Mouse (Mus musculus): Measurements from ENCODE around the gene Sgsm2. TPM values are rescaled to one million over a fixed set of nuclear protein-coding genes. Genes with fewer than 3 reads are reported as not detected.

Gene Sgsm2
- polyA plus RNA-seq, 1 experiment from 2014 or later: 20.8 TPM

DNA sequence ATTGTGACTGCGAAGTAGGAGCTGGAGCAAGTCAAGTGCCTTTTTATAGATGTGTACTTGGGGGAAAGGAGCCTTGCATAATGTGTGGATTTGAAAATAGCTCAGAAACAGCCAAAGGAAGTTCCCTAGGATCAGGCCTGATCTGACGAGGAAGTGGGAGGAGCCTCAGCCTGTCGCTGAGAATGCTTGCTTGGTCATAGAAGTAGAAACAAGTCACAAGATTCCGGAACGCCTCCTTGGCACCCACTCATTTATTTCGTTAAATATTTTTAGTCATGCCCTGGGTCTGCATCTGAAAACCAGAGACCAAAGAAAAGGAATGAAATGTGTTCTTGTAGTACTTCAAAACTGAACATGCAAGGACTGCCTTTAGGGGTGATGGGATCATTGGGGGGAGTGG lies 57.9 kb downstream of the Sgsm2 start:
- no peak for ATAC-seq
- Histone ChIP-seq H3K27me3 (0 out of 2 replicates have a peak, but pooled peaks cover 3% of the 10 kb centered on the region), H3K4me1 (replicated peaks) (peaks cover 47% of the 10 kb centered on the region), H3K9ac (replicated peaks) (no peak overlapping the region), H3K4me3 (replicated peaks) (peak overlapping the region; percentile 58), H3K27ac (peak overlapping the region; percentile 90; the same call in 1 of the 2 replicates), H3K9me3 (no peaks in the 10 kb centered on the region), H3K4me2 (replicated peaks) (peak overlapping the region; percentile 79), H3K36me3 (peaks cover 43% of the 10 kb centered on the region)
- WGBS: 53% methylated on average over 6 of the region's 6 CpGs

- Histone ChIP-seq H3K4me2 (replicated peaks) (peak overlapping the region; percentile 79), H3K36me3 (peaks cover 39% of the 10 kb centered on the region), H3K27ac (peak overlapping the region; percentile 90), H3K27me3 (0 out of 2 replicates have a peak, but pooled peaks cover 3% of the 10 kb centered on the region), H3K4me3 (replicated peaks) (peak overlapping the region; percentile 58), H3K4me1 (replicated peaks) (peaks cover 52% of the 10 kb centered on the region), H3K9me3 (no peaks in the 10 kb centered on the region), H3K9ac (replicated peaks) (peak overlapping the region; percentile 65)
- ATAC-seq: peak; percentile 71
- WGBS: 0% methylated on average over 33 of the region's 35 CpGs
These were observed 58.4 kb downstream of the Sgsm2 start for GRCm38 (mm10) chr11:74838441-74838840.

DNA sequence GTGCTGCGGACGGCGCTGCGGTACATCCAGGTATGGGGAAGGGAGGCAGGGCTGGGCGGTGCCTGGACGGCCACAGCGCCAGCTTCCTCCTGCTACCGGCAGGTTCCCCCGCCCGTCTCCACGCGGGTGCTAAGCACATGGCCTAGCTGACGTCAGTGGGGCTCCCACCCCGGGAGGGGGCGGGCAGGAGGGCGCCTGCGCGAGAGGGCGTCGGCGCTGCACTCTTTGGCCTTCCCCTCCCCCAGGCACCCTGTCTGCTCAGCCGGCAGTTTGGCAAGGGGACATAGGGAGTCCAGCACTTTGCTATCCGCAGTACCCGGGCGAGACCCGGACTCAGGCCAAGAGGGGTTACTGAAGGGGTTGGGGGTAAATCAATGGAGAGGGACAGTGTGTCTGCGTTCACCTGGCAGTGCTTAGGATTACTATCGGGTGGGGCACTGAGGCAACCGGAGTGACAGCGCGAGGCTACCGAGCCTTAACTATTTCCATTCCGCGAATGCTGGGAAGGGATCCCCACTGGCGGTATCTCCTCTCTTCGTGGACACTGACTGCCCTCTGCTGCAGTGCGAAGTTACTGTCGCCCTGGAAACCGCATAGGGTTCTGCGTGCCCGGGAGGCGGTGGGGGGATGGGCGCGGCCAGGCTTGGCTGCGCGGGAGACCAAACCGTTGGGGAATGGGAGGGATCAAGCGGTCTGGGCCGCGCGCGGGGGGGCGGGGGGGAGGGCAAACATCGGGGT lies 59.0 kb downstream of the Sgsm2 start:
- peak; percentile 75 for ATAC-seq
- H3K4me1 ChIP-seq (replicated peaks): peaks cover 58% of the 10 kb centered on the region
- WGBS: under 1% methylated on average over 51 of the region's 54 CpGs

DNA sequence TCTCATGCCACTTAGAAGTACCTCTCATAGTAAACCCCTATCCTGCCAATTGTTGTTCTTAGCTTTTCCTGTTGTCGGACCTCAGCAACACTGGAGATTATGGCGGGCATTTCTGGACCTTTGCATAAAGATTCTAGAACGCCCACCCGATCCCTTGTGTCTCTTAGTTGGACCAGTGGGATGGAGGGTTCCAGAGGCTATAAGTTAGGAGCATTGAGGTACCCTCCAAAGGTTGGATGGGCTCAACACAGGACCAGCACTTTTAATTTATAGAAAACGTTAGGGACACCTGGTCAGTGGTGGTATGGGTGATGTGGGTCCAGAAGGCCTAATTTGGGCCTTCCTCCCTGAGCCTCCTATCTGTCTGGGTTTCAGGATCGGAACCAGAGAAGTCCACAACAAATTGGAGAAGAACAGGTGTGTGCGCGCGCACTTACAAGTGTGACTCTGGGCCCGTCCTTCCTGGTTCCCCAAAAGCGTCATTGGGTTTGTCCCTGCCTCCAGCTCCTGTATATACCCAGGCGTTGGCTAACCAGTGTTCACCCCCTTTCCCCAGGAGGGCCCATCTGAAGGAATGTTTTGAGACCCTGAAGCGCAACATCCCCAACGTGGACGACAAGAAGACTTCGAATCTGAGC lies 59.7 kb downstream of the Sgsm2 start:
- peak overlapping the region; percentile 65 for H3K9ac ChIP-seq (replicated peaks)
- H3K4me2 ChIP-seq (replicated peaks): peak overlapping the region; percentile 79
- ATAC-seq: peak; percentile 0; the same call in 1 of the 2 replicates
- 0 out of 2 replicates have a peak, but pooled peaks cover 3% of the 10 kb centered on the region for H3K27me3 ChIP-seq
- WGBS: 43% methylated on average over 16 of the region's 16 CpGs
- peak overlapping the region; percentile 58 for H3K4me3 ChIP-seq (replicated peaks)
- peaks cover 63% of the 10 kb centered on the region for H3K4me1 ChIP-seq (replicated peaks)
- H3K9me3 ChIP-seq: no peaks in the 10 kb centered on the region
- H3K36me3 ChIP-seq: peaks cover 26% of the 10 kb centered on the region
- H3K27ac ChIP-seq: peak overlapping the region; percentile 90

More for the DNA sequence above, 59.0 kb downstream of the Sgsm2 start:
- Histone ChIP-seq H3K27ac (peak overlapping the region; percentile 90), H3K4me3 (replicated peaks) (peak overlapping the region; percentile 58), H3K9me3 (no peaks in the 10 kb centered on the region), H3K4me2 (replicated peaks) (peak overlapping the region; percentile 79), H3K36me3 (peaks cover 33% of the 10 kb centered on the region), H3K27me3 (0 out of 2 replicates have a peak, but pooled peaks cover 3% of the 10 kb centered on the region), H3K9ac (replicated peaks) (peak overlapping the region; percentile 65)

- no peak overlapping the region for H3K4me2 ChIP-seq (replicated peaks)
- peaks cover 63% of the 10 kb centered on the region for H3K4me1 ChIP-seq (replicated peaks)
- no peak overlapping the region for H3K27ac ChIP-seq
- H3K36me3 ChIP-seq: peaks cover 21% of the 10 kb centered on the region
- H3K9ac ChIP-seq (replicated peaks): peak overlapping the region; percentile 65; the same call in 1 of the 2 replicates
- no peak for ATAC-seq
- H3K4me3 ChIP-seq (replicated peaks): no peak overlapping the region
- 0 out of 2 replicates have a peak, but pooled peaks cover 3% of the 10 kb centered on the region for H3K27me3 ChIP-seq
- 91% methylated on average over 22 of the region's 22 CpGs for WGBS
- H3K9me3 ChIP-seq: no peaks in the 10 kb centered on the region
These were observed 60.4 kb downstream of the Sgsm2 start for GRCm38 (mm10) chr11:74836225-74837055.

DNA sequence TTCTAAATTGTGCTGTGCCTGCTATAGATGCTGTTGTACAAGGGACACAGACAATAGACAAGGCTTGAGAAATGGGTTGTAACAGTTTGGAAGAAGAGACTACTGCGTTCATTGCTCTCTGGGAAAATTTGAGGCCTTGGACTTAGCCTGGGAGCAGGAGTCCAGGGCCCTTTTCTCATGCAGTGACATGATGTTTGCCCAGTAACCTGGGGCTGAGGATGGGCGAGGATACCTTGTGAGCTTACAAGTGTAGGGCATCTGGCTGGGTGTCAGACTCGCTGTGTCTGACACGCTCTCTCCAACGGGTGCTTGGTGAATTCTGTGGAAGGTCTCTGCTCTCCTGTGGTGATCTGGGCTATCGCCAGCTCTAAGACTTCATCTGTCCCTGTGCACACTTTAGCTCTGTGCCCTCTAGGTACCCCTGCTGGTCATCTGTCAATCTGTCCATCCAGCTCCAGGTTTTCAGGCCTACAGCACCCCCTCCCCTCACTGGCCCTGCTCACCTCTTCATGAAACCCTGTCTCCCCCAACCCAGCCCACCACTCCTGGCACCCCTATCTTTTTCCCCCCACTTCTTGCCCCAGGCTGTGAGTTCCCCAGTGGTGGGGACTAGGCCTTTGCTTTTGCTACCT lies 61.2 kb downstream of the Sgsm2 start:
- H3K4me2 ChIP-seq (replicated peaks): no peak overlapping the region
- H3K9me3 ChIP-seq: no peaks in the 10 kb centered on the region
- ATAC-seq: no peak
- H3K4me3 ChIP-seq (replicated peaks): no peak overlapping the region
- peaks cover 21% of the 10 kb centered on the region for H3K36me3 ChIP-seq
- no peak overlapping the region for H3K27ac ChIP-seq
- 0 out of 2 replicates have a peak, but pooled peaks cover 3% of the 10 kb centered on the region for H3K27me3 ChIP-seq
- WGBS: 84% methylated on average over 6 of the region's 6 CpGs
- H3K9ac ChIP-seq (replicated peaks): no peak overlapping the region
- peaks cover 63% of the 10 kb centered on the region for H3K4me1 ChIP-seq (replicated peaks)

- no peak overlapping the region for H3K27ac ChIP-seq
- peak overlapping the region; percentile 16; the same call in 1 of the 2 replicates for H3K9ac ChIP-seq (replicated peaks)
- 0 out of 2 replicates have a peak, but pooled peaks cover 3% of the 10 kb centered on the region for H3K27me3 ChIP-seq
- H3K36me3 ChIP-seq: peaks cover 15% of the 10 kb centered on the region; the same call in 1 of the 2 replicates
- H3K4me2 ChIP-seq (replicated peaks): peak overlapping the region; percentile 88; the same call in 1 of the 2 replicates
- ATAC-seq: no peak
- no peak overlapping the region for H3K4me3 ChIP-seq (replicated peaks)
- H3K4me1 ChIP-seq (replicated peaks): peaks cover 64% of the 10 kb centered on the region
- H3K9me3 ChIP-seq: no peaks in the 10 kb centered on the region
- 67% methylated on average over 5 of the region's 5 CpGs for WGBS
These were observed 62.1 kb downstream of the Sgsm2 start for GRCm38 (mm10) chr11:74834650-74835277.

- ATAC-seq: no peak
- WGBS: 80% methylated on average over 1 of the region's 1 CpGs
- peak overlapping the region; percentile 16; the same call in 1 of the 2 replicates for H3K9ac ChIP-seq (replicated peaks)
- H3K4me1 ChIP-seq (replicated peaks): peaks cover 66% of the 10 kb centered on the region
- H3K4me3 ChIP-seq (replicated peaks): no peak overlapping the region
- H3K9me3 ChIP-seq: no peaks in the 10 kb centered on the region
- H3K27me3 ChIP-seq: 0 out of 2 replicates have a peak, but pooled peaks cover 3% of the 10 kb centered on the region
- H3K27ac ChIP-seq: no peak overlapping the region
- H3K36me3 ChIP-seq: peaks cover 13% of the 10 kb centered on the region; the same call in 1 of the 2 replicates
- peak overlapping the region; percentile 88; the same call in 1 of the 2 replicates for H3K4me2 ChIP-seq (replicated peaks)
These were observed 62.6 kb downstream of the Sgsm2 start for GRCm38 (mm10) chr11:74834359-74834638.

- WGBS: 90% methylated on average over 8 of the region's 8 CpGs
- Histone ChIP-seq H3K9ac (replicated peaks) (peak overlapping the region; percentile 95), H3K4me1 (replicated peaks) (peaks cover 66% of the 10 kb centered on the region)
These were observed 63.1 kb downstream of the Sgsm2 start for GRCm38 (mm10) chr11:74833536-74834358.

DNA sequence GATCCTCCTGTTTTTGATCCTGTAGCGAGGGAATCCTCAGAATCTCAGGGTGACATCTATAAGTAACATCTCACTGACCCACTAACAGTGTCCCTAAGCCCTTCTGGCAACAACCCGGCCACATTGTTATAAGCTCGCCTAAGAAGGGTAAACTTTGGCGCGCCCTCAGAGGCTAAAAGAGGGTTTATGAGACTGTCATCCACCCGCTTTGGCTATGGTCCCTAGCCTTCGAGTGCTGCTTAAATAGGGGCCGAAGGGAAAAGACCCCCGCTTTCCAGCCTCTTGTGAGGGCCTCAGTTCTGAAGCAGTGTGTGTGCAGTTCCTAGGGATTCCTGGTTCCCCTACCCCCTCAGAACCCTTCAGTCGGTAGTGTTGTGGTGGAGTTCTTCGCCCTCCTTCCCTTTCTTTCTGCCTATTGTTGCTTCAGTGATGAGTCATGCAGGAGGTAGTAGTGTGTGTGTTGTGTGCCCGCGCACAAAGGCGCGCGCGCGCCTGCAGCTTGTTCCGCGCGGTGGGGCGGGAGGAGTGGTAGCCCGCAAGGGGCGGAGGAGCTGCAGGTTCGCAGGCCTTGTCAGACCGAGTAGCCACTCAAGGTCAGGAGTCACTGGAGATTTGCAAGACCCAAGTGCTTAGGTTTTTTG lies 64.2 kb downstream of the Sgsm2 start:
- no peak for ATAC-seq
- peak overlapping the region; percentile 88 for H3K4me2 ChIP-seq (replicated peaks)
- no peaks in the 10 kb centered on the region for H3K9me3 ChIP-seq
- 0 out of 2 replicates have a peak, but pooled peaks cover 3% of the 10 kb centered on the region for H3K27me3 ChIP-seq
- peaks cover 62% of the 10 kb centered on the region for H3K4me1 ChIP-seq (replicated peaks)
- H3K27ac ChIP-seq: peak overlapping the region; percentile 95
- WGBS: under 1% methylated on average over 26 of the region's 26 CpGs
- peaks cover 10% of the 10 kb centered on the region; the same call in 1 of the 2 replicates for H3K36me3 ChIP-seq
- H3K4me3 ChIP-seq (replicated peaks): peak overlapping the region; percentile 97
- H3K9ac ChIP-seq (replicated peaks): peak overlapping the region; percentile 95

More at GRCm38 (mm10) chr11:74833536-74834358, 63.1 kb downstream of the Sgsm2 start:
- Histone ChIP-seq H3K9me3 (no peaks in the 10 kb centered on the region), H3K4me3 (replicated peaks) (peak overlapping the region; percentile 97), H3K27ac (no peak overlapping the region), H3K36me3 (peaks cover 12% of the 10 kb centered on the region; the same call in 1 of the 2 replicates), H3K4me2 (replicated peaks) (peak overlapping the region; percentile 88), H3K27me3 (0 out of 2 replicates have a peak, but pooled peaks cover 3% of the 10 kb centered on the region)
- no peak for ATAC-seq
